Mouse (Mus musculus) hindbrain, postnatal 0 days (tissue): ENCODE results near the gene Lrrc75b. TPM values are rescaled to one million over a fixed set of nuclear protein-coding genes. Genes with fewer than 3 reads are reported as not detected.

ENCODE experiments used
- ATAC-seq: fragments of 200-750 bp; cut with Nextera tagmentation; 2 replicates; pipeline ENCODE4 v1.8.0; 2017; ENCODE audit warnings: mild to moderate bottlenecking, moderate TSS enrichment, moderate library complexity
- DNase-seq: peaks from one replicate; pipeline ENCODE4 v3.0.0-alpha.2; 2015; ENCODE audit warnings: low spot score
- H3K27ac ChIP-seq: fragments of 300-500 bp; sonication (generic); 2 replicates; pipeline ENCODE4 v1.5.1; 2014; ENCODE audit warnings: mild to moderate bottlenecking
- H3K27me3 ChIP-seq: fragments of 300-500 bp; sonication (generic); 2 replicates; pipeline ENCODE4 v1.6.1; 2014; ENCODE audit warnings: low read length, mixed read lengths; ENCODE audit not compliant: insufficient read depth
- H3K36me3 ChIP-seq: fragments of 300-500 bp; sonication (generic); 2 replicates; pipeline ENCODE4 v1.6.1; 2014; ENCODE audit warnings: low read length, mixed read lengths; ENCODE audit not compliant: insufficient read depth
- H3K4me1 ChIP-seq: fragments of 300-500 bp; sonication (generic); 2 replicates; pipeline ENCODE4 v1.6.1; 2014; ENCODE audit warnings: antibody characterized with exemption, low read length, mixed read lengths; ENCODE audit not compliant: insufficient read depth
- H3K4me2 ChIP-seq: fragments of 300-500 bp; sonication (generic); 2 replicates; pipeline ENCODE4 v1.6.1; 2014; ENCODE audit warnings: low read depth, mild to moderate bottlenecking, low read length, moderate library complexity, mixed read lengths
- H3K4me3 ChIP-seq: fragments of 300-500 bp; sonication (generic); 2 replicates; pipeline ENCODE4 v1.5.1; 2014; ENCODE audit warnings: low read length
- H3K9ac ChIP-seq: fragments of 300-500 bp; sonication (generic); replicated peaks from 2 replicates; pipeline ENCODE4 v1.6.1; 2014; ENCODE audit warnings: mild to moderate bottlenecking, low read length, moderate library complexity, mixed read lengths
- H3K9me3 ChIP-seq: fragments of 300-500 bp; sonication (generic); 2 replicates; pipeline ENCODE4 v1.6.1; 2016; ENCODE audit warnings: low read length, mixed read lengths
- CTCF ChIP-seq: IDR thresholded peaks from 2 replicates; pipeline ENCODE4 v1.5.1; 2016; ENCODE audit warnings: antibody characterized with exemption, control low read depth, low read depth
- WGBS: fragments of 180-500 bp; shearing (Covaris S2); extraction: QIAGEN DNeasy Blood & Tissue Kit; methylation state at CpG from one replicate; pipeline ENCODE4 v1.1.7; 2014; 5-methylcytosine and 5-hydroxymethylcytosine counted together
- polyA plus RNA-seq: library from polyadenylated mRNA; unstranded; fragments of >200 nt; fragmentation: Nextera tagmentation; extraction: Ambion mirVana; gene quantifications from 2 replicates; pipeline ENCODE4 v1.2.1, GENCODE M21; 2015
- total RNA-seq: library from RNA; depleted of rRNA; stranded (reverse); fragments of >200 nt; gene quantifications from 2 replicates; pipeline ENCODE4 v1.2.3, GENCODE M21; 2014

The Lrrc75b gene
- total and polyA plus RNA-seq, 2 experiments from 2014 or later, result 26.0 to 30.3 TPM

GRCm38 (mm10) chr10:75554090-75554489 is 6.0 kb downstream of the Lrrc75b start:
- H3K4me2 ChIP-seq, result no peak overlapping the region
- H3K36me3 ChIP-seq, result peaks cover 5% of the 10 kb centered on the region; the same call in 1 of the 2 replicates
- no peaks in the 10 kb centered on the region for H3K27me3 ChIP-seq
- H3K9ac ChIP-seq, result no peak overlapping the region
- H3K27ac ChIP-seq, result no peak overlapping the region
- no peaks in the 10 kb centered on the region for H3K9me3 ChIP-seq
- ATAC-seq, result no peak
- 94% methylated on average over 8 of the region's 8 CpGs for WGBS
- TF ChIP-seq CTCF, result no peak
- H3K4me3 ChIP-seq, result no peak overlapping the region
- DNase-seq, result no peak
- H3K4me1 ChIP-seq, result peaks cover 31% of the 10 kb centered on the region

- ATAC-seq (no peak), DNase-seq (no peak)
- 75% methylated on average over 13 of the region's 13 CpGs for WGBS
- no peak overlapping the region for H3K27ac ChIP-seq
- H3K9me3 ChIP-seq, result no peaks in the 10 kb centered on the region
- H3K4me1 ChIP-seq, result peaks cover 28% of the 10 kb centered on the region
- no peak for TF ChIP-seq CTCF
- H3K4me2 ChIP-seq, result no peak overlapping the region
- H3K9ac ChIP-seq, result no peak overlapping the region
- H3K4me3 ChIP-seq, result no peak overlapping the region
- no peaks in the 10 kb centered on the region for H3K27me3 ChIP-seq
- peaks cover 5% of the 10 kb centered on the region; the same call in 1 of the 2 replicates for H3K36me3 ChIP-seq
Measured at GRCm38 (mm10) chr10:75552701-75553450, 7.3 kb downstream of the Lrrc75b start.

- no peak for TF ChIP-seq CTCF
- H3K27ac ChIP-seq, result no peak overlapping the region
- peaks cover 20% of the 10 kb centered on the region for H3K4me1 ChIP-seq
- H3K27me3 ChIP-seq, result no peaks in the 10 kb centered on the region
- H3K9me3 ChIP-seq, result no peaks in the 10 kb centered on the region
- ATAC-seq (no peak), DNase-seq (no peak)
- H3K4me3 ChIP-seq, result no peak overlapping the region
- peaks cover 5% of the 10 kb centered on the region; the same call in 1 of the 2 replicates for H3K36me3 ChIP-seq
- 83% methylated on average over 2 of the region's 2 CpGs for WGBS
- no peak overlapping the region for H3K9ac ChIP-seq
- H3K4me2 ChIP-seq, result no peak overlapping the region
Measured at GRCm38 (mm10) chr10:75552106-75552505, 8.0 kb downstream of the Lrrc75b start.

- Histone ChIP-seq H3K9ac (no peak overlapping the region), H3K36me3 (peaks cover 5% of the 10 kb centered on the region; the same call in 1 of the 2 replicates), H3K4me3 (no peak overlapping the region), H3K9me3 (no peaks in the 10 kb centered on the region), H3K27ac (no peak overlapping the region), H3K4me2 (no peak overlapping the region), H3K4me1 (peaks cover 11% of the 10 kb centered on the region), H3K27me3 (no peaks in the 10 kb centered on the region)
- DNase-seq (no peak), ATAC-seq (no peak)
- no peak; the same call in 1 of the 2 replicates for TF ChIP-seq CTCF
- 43% methylated on average over 12 of the region's 12 CpGs for WGBS
Measured at GRCm38 (mm10) chr10:75551175-75551574, 9.0 kb downstream of the Lrrc75b start.

GRCm38 (mm10) chr10:75549886-75550285 is 10.2 kb downstream of the Lrrc75b start:
- no peak for TF ChIP-seq CTCF
- 0 out of 2 replicates have a peak, but pooled peaks cover 3% of the 10 kb centered on the region for H3K9me3 ChIP-seq
- no peak overlapping the region for H3K27ac ChIP-seq
- no peak overlapping the region for H3K4me3 ChIP-seq
- WGBS, result 59% methylated on average over 7 of the region's 7 CpGs
- H3K4me2 ChIP-seq, result no peak overlapping the region
- peaks cover 5% of the 10 kb centered on the region; the same call in 1 of the 2 replicates for H3K36me3 ChIP-seq
- 0 out of 2 replicates have a peak, but pooled peaks cover 5% of the 10 kb centered on the region for H3K4me1 ChIP-seq
- no peaks in the 10 kb centered on the region for H3K27me3 ChIP-seq
- ATAC-seq (no peak), DNase-seq (no peak)
- no peak overlapping the region for H3K9ac ChIP-seq

GRCm38 (mm10) chr10:75548486-75548885 is 11.6 kb downstream of the Lrrc75b start:
- H3K36me3 ChIP-seq, result no peaks in the 10 kb centered on the region
- 0 out of 2 replicates have a peak, but pooled peaks cover 5% of the 10 kb centered on the region for H3K4me1 ChIP-seq
- WGBS, result 31% methylated on average over 14 of the region's 14 CpGs
- no peak overlapping the region for H3K27ac ChIP-seq
- H3K9ac ChIP-seq, result no peak overlapping the region
- no peaks in the 10 kb centered on the region for H3K27me3 ChIP-seq
- H3K4me3 ChIP-seq, result no peak overlapping the region
- peak; percentile 13; the same call in 1 of the 2 replicates for TF ChIP-seq CTCF
- H3K9me3 ChIP-seq, result 0 out of 2 replicates have a peak, but pooled peaks cover 3% of the 10 kb centered on the region
- ATAC-seq (peak; percentile 50; the same call in 1 of the 2 replicates), DNase-seq (peak; percentile 28)
- H3K4me2 ChIP-seq, result no peak overlapping the region

- H3K4me3 ChIP-seq, result no peak overlapping the region
- DNase-seq (no peak), ATAC-seq (no peak)
- 0 out of 2 replicates have a peak, but pooled peaks cover 3% of the 10 kb centered on the region for H3K9me3 ChIP-seq
- H3K4me2 ChIP-seq, result no peak overlapping the region
- H3K9ac ChIP-seq, result no peak overlapping the region
- no peak overlapping the region for H3K27ac ChIP-seq
- TF ChIP-seq CTCF, result no peak
- WGBS, result 63% methylated on average over 7 of the region's 7 CpGs
- no peaks in the 10 kb centered on the region for H3K27me3 ChIP-seq
- H3K4me1 ChIP-seq, result 0 out of 2 replicates have a peak, but pooled peaks cover 5% of the 10 kb centered on the region
- H3K36me3 ChIP-seq, result no peaks in the 10 kb centered on the region
Measured at GRCm38 (mm10) chr10:75547901-75548300, 12.2 kb downstream of the Lrrc75b start.
